Mouse (Mus musculus) forelimb bud, embryonic 11.5 days (tissue): Measurements from ENCODE around the gene Carmil2.

Experiments
- DNase-seq: peaks from one replicate; pipeline ENCODE4 v3.0.0-alpha.2; 2012; ENCODE audit warnings: low read depth, low spot score

The Carmil2 gene

DNA sequence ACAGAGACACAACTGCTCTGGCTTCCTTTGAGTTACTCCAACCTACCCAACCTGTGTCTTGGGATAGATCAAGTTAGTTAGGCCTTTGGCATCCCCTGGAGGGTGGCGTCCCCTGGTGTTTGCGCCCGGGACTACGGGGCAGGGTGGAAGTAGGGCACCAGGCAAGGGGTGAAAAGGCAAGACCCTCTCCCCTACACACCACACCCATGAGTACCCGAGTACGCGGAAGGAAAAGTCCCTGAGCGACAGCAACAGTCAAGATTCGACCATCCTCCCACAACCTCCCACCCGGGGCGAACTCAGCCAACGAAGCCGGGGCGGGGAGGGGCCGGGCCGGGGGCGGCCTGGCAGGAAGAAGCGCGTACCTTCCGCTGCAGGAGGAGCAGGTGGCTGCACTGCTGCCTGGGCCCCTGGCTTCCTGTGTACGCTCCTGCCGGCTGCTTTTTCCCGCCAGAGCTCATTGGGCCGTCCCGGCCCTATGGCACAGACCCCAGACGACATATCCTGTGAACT, at the start of gene Carmil2:
Carmil2 (plus strand) TSS at position 479 of the 513 bp plus-strand sequence.
- DNase-seq, result peak; percentile 29

DNA sequence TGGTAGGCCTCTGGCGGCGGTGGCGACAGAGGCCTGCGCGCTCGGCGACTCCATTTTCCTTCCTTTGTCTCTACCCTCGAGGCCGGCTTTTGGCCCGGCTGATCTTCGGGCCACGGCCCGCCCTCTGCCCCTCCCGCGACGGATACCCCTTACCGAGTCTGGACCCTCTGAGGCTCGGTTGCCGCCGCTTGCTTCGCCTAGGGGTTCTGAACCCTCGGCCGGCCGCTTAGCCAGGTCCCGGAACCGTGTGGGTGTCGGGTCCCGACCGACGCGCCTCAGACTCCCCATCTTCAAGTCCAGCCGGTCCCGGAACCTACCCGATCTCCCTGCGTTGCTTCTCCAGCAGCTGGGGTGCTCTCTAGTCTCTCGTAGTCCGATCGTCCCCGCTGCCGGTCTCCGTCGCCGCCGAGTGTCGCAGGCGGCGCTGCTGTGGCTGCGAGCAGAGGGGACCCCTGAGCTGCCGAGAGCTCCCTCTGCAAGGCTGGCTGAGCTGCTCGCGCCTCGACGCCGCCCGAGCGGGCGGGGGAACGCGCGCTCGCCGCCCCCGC, 49.0 kb upstream of the Carmil2 start, which contains the start of gene Agrp:
Agrp (minus strand) TSS at position 431 of the 548 bp plus-strand sequence.
- no peak for DNase-seq

DNA sequence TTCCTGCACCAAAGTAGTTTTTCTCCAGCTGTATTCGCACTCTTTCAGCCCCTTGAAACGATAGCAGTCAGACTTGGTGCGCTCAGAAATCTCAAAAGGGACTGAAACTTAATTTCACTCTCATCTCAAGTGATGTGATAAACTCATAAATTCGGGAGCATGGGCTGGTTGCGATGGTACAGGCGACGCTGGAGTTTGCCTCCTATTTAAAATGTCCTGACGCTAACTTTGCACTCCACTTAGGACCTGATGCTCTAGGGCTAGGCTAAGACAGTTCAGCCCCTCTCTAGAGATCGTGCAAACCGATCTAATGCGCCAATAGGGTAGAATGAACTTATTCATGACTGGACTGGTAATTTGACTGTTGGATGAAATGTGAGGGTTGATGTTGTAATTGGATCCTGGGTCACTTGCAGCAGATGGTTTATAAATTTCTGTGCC, 48.5 kb upstream of the Carmil2 start:
- peak; percentile 64 for DNase-seq

DNA sequence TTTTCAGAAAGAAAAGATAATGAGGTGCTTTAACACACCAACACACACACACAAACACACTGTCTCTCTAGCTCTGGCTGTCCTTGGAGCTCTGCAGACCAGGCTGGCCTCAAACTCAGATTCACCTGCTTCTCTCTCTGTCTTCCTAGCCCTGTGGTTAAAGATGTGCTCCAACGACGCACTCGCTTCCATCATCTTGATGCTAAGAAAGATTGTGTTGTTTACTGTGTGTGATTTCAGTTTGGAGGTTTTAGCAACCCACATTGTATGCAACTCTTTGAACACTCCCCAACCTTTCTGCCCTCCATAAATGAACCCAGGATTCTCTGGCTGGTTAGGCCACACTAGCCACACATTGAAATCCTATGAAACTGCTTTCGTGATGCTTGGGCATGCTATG, 47.6 kb upstream of the Carmil2 start:
- no peak for DNase-seq

DNA sequence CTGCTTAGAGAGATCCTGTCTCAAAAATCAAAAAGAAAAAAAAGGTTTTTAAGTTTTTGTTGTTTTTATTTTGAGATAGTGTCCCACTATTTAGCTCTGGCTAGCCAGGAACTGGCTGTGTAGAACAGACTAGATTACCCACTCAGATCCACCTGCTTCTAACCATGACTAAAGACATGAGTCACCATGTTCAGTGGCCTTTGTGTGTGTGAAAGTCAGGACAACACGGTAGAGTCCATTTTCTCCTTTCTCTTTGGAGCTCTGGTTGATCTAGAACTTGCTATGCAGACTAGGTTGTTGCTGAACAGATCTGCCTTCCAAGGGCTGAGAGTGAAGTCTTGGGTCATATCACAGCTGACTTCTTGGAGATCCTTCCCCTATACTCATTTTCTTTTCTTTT, 46.2 kb upstream of the Carmil2 start:
- no peak for DNase-seq

DNA sequence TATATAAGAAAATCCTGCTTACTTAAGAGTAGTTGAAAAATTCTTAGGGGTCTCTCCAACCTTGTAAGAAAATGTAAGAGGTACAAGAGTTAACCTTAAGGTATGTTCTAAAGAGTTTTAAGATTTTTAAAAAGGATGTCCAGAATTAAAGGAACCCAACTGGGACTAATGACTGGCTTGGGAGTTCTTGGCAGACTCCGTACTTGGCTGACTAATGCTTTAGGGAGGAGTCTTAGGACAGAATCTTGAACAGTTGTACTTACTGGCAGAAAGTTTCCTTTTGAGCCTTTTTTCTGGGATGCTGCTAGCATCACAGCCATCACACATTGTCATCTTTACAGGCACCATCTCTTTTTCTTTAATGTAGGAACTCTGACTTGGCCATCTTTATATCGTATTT, 45.6 kb upstream of the Carmil2 start:
- no peak for DNase-seq

DNA sequence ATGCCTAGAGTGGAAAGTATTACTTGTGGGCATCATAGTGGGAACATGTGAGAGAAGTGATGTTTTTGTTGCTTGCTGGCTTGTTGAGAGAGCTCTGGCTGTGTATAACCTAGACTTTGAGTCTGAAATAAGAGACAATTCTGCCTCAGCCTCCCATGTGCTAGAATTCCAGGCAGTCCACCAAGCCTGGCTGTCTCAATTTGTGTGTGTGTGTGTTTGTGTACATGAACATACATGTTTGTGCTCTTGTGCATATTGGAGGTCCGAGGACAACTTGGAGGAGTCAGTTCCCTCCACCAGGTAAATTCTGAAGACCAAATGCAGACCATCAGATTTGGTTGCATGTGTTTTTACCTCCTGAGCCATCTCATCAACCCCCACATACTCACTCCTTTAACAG, 40.9 kb upstream of the Carmil2 start:
- DNase-seq, result no peak

DNA sequence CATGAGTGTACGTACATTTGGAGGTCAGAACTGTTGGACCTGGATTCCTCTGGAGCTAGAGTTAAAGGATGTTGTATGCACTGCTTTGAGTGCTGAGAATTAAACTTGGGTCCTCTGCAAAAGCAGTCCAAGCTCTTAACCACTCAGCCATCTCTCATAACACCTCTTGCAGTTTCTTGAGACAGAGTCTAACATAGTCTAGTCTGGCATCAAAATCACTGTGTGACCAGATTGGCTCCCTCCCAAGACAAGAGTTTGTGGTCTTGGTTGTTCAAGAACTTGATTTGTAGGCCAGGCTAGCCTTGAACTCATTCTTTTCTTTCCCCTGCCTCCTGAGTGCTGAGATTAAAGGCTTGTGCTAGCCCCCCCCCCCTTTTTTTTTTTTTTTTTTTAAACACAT, 37.1 kb upstream of the Carmil2 start:
- DNase-seq, result no peak

DNA sequence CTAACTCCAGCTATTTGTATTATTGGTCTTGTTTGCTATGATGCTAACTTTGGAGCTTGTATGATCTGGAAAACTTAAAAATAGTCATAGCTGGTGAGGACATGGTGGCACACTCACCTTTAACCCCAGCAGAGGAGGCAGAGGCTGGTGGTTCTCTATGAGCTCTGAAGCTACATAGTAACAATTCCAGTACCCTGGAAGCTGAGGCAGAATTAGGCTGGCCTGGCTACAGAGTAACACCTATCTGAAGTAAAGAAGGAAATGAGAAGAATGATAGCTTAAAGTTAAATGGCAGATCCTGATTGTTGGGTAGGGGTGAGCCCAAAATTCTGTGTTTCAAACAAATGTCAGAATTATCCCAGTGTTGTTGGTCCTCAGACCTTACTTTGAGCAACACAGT, 28.4 kb upstream of the Carmil2 start:
- no peak for DNase-seq

DNA sequence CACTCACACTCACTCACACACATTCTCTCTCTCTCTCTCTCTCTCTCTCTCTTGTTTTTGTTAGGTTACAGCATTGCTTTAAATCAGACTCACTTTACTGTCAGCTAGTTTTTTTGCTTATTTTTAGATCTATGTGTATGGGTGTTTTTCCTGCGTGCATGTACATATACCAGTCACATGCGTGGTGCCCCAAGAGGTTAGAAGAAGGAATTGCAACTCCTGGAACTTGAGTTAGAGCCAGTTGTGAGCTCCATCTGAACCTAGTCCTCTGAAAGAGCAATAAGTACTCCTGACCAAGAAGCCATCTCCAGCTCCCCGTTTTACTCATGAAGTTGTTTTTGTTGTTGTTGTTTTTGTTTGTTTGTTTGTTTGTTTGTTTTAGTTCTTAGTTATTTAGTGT, 24.9 kb upstream of the Carmil2 start:
- DNase-seq, result peak; percentile 23

DNA sequence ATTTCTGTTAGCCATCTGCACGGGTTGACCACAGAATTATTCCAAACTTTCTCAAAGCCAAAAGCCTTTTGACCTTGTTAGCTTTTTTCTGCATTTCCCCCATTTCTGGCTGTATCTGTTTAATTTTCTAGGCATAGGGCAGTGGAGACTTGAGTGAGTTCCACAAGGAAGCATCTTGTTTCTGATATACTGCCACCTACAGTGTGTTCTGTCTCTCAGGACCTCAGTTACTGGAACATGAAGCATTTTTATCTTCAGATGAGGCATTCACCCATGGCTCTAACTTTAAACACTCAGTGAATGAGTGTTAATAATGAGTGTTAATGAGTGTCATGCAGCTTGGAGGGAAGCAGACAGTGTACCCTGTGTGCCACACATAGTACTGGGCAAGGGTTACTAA, 8.2 kb upstream of the Carmil2 start:
- no peak for DNase-seq

DNA sequence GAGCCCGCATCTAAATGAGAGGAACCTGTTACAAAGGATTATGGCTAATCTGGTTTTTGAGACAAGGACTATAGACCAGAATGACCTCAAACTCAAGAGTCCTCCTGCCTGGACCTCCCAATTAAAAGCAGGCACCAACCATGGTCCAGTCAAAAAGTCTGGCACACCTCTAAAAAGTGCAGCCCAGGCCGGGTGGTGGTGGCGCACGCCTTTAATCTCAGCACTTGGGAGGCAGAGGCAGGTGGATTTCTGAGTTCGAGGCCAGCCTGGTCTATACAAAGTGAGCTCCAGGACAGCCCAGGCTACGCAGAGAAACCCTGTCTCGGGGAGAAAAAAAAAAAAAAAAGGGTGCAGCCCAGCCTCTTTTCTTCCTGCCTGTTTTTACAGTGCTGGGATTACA, 749 bp upstream of the Carmil2 start:
- no peak for DNase-seq

DNA sequence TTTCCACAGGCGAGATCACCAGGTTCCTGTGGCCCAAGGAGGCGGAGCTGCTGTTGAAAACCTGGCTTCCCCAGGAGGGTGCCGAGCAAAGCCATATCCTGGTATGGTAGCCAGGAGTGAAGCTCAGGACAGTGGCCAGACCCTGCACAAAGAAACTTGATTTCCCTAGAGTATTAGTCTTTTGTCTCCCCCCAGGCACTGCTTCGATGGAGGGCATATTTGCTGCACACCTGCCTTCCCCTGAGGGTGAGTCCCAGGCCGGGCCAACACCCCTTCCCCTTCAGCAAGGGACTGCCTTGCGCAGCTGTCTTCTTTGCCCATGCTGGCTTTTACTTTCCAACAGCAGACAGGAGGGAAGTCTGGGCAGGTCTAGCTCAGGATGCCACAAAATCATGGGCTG, 477 bp downstream of the Carmil2 start:
- DNase-seq, result no peak

DNA sequence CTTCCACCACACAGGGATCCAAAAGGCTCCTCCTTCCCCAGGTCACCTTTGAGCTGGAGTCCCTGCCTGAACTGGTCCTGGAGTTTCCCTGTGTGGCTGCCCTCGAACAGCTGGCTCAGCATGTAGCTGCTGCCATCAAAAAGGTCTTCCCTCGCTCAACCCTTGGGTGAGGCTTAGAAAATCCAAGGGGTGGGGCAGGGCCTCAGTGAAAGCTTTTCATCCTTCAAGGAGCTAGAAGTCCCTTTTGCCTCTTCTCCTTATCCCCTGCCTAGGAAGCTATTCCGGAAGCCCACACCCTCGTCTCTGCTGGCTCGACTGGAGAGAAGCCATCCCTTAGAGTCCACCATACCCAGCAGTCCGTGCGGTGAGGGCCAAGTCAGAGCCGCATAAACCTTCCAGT, 1.4 kb downstream of the Carmil2 start:
- no peak for DNase-seq

DNA sequence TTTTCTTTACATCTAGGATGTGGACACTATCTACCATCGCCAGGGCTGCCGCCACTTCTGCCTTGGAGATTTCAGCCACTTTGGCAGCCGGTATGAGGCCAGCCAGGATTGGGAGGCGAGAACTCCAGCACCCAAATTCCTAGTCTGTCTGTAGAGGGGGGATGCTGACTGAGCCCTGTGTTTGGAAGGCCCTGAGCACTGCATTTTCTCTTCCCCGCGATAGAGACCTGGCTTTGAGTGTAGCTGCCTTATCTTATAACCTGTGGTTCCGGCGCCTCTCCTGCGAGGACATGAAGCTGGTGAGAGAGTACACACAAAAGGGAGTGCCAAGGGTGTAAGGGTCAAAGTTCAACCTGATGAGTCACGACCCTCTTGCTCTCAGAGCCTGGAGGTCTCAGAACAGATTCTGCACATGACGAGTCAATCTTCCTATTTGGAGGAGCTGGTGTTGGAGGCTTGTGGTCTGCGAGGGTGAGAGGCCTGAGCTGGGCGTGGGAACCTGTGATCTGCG, 2.2 kb downstream of the Carmil2 start:
- DNase-seq, result no peak

DNA sequence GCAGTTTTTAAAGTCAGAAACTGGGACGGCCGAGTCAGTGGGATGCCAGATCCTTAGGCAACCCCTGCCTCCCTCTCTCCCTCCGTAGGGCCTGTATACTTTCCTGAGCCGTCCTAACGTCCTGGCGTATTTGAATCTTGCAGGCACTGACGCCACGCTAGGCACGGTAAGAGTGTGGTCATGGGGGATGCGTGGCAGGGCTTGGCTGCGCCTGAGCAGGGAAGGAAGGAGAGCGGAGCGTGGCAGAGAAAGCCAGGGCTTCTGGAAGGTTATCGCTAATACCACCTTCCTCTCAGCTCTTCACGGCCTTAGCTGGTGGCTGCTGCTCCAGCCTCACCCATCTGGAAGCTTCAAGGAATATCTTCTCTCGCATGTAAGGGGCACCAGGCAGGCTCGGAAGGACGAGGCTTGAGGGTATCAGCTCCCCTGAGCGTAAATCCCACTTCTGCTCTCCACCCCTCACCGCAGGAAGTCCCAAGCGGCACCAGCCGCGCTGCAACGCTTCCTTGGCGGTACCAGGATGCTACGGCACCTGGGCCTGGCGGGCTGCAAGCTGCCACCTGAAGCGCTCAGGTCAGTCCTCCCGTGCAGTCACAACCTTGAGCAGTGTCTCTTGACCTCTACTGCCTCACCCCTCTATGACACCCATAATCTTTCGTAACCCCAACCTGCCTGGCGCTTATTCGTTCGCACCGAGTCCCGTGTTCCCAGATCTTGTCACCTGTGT, 3.3 kb downstream of the Carmil2 start:
- no peak for DNase-seq

DNA sequence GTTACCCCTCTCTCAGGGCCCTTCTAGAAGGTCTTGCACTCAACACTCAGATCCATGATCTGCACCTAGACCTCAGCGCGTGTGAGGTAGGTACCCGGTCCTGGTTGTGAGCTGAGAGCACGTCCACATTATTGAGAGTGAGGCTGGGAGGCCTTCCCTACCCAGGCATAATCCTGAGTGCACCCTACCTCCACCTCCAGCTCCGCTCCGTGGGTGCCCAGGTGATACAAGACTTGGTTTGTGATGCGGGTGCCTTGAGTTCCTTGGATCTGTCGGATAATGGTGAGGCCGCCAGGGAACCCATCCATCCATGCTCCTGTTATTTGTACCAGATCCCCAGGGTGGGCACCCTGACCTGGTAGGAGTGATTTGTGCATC, 3.9 kb downstream of the Carmil2 start:
- no peak for DNase-seq

DNA sequence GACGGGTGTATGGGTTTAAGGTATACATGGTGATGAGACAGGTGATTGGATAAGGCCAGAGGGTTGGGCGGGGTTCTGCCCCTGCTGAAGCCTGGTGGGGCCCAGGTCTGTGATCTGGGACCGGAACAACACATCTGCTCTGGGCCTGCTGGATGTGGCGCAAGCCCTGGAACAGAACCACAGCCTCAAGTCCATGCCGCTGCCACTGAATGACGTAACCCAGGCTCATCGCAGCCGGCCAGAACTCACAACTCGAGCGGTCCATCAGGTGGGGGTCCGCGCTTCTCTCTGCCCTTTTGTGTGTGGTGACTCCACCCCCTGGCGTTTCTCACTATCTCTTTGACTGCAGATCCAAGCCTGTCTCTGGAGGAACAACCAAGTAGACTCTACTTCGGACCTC, 4.9 kb downstream of the Carmil2 start:
- no peak for DNase-seq

DNA sequence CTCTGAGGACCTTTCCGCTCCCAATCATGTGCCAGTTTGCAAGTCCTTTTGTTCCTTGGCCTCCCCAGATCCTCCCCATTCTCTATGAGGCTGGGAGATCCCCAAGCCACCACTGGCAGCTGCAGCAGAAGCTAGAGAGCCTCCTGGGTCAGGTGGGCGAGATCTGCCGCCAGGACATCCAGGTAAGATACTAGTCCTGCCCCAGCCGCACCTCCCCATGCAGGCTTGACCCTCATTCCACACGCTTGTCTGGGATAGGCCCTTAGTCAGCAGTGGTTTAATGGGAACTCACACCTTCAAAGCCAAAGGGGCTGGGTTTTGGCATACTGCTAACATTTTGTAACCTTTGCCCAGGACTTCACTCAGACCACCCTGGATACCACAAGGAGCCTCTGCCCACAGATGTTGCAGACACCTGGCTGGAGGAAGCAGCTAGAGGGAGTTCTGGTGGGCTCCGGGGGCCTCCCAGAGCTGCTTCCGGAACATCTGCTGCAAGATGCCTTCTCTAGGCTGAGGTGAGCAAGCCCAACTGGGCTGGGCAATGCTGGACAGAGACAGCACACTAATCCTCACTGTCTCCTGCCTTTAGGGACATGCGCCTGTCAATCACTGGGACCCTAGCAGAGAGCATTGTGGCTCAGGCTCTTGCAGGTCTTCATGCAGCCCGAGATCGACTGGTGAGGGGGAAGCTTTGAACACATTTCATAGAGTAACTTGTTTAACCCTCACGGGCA, 6.5 kb downstream of the Carmil2 start:
- no peak for DNase-seq

DNA sequence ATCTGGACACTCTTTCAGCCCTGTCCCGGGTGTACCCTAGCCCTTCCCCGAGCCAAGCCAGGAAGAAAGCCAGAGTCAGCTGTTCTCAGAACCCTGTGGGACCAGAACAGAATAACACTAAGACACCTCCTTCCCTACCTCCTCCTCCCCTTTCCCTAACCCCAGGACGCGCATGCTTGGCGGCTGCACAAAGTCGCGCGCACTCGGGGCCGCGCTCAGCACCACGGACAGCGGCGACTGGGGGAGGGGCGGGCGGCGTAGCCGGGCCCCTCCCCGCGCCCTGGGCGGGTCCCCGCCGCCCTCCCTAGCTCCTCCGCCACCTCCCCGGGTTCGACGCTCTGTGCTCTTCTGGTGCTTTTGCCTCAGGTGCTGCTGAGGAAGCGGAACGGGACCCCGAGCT, 7.6 kb downstream of the Carmil2 start:
- peak; percentile 56 for DNase-seq

DNA sequence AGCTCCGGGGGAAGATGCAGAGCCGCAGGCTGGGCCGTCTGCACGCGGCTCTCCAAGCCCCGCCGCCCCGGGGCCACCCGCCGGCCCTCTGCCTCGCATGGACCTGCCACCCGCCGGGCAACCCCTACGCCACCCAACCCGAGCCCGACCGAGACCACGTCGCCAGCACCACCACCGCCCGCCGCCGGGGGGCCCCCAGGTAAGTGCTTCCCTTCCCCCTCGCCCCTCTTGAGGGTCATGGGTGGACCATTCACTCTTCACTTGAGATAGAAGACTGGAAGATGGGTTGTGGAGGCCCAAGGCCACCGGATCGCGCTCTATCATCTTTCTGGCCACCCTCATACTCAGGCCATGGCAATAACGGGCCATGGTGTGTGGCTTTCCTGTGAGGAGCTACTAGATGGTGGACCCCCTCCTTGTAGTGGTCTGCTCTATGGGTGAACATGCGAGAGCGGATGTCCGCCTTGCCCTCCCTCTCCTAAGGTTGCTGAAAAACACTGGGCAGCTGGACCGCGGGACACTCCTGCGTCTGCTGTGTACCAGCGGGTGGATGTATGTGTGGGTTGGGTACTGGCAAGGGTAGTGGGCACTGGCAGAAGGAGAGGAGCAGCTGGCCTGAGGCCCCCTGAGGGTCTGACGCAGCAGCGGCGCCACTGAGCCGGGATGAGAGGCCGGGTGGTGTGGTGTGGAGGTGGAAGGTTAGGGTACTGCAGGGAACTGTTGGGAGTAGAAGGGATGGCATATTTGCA, 8.2 kb downstream of the Carmil2 start:
- DNase-seq, result no peak
